Mouse (Mus musculus): ENCODE data around the gene Hid1.

GRCm38 (mm10) chr11:115384587-115384986 is 17.0 kb upstream of the Hid1 start:
- TF ChIP-seq EP300 (IDR thresholded peaks at IDR 0.05; ENCODE audit: low read depth): no peak
- no peak for TF ChIP-seq CTCF (IDR thresholded peaks at IDR 0.05; ENCODE audit: low read depth)

All from liver, postnatal 0 days (tissue).